Mouse (Mus musculus): ENCODE measurements around the gene Cnfn. TPM values are rescaled to one million over a fixed set of nuclear protein-coding genes. Genes with fewer than 3 reads are reported as not detected.

Gene Cnfn
- polyA plus RNA-seq, 1 experiment from 2014 or later, result not detected

DNA sequence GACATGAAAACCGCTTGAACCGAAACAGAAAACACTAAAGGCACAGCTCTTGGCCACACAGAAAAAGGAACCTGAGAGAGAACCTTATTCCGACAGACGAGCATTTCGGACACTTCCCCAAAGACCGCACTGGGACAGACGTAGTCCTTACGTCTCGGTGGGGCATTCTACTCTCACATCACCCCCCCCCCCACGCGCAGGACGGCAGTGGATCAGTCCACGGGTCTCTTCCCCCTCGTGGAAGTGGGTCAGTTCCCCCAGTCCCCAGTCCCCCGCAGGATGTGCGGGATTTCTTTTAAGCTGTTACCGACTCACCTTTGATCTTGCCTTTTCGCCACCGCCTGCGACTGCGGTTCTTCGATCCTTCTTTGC lies 25.6 kb upstream of the Cnfn start:
- peak overlapping the region; percentile 87 for H3K27ac ChIP-seq
- WGBS (ENCODE audit: missing documents), result under 1% methylated on average over 22 of the region's 22 CpGs

DNA sequence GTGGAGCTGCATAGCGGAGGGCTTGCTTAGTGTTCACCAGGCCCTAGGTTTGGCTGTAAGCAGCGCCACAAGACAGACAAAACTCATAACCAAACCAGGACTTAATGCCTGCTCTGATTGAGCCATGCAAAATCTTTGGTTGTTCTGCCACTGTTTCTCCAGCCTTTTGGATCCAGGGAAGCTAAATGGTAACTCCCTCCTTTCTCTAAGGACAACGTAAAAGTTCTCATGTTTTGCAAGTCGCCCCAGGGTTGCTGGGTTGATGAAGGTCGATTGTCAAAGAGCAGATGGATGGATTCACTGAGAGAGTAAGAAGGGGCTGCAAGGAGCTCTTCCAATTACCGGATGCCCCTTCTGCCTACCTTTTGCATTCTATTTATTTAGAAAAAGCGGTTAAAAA lies 25.2 kb upstream of the Cnfn start:
- Histone ChIP-seq H3K27ac (peak overlapping the region; percentile 87), H3K4me3 (ENCODE audit: inconsistent target) (peak overlapping the region; percentile 74), H3K79me2 (ENCODE audit: inconsistent target) (peaks cover 50% of the 10 kb centered on the region), H3K36me3 (ENCODE audit: inconsistent target) (no peaks in the 10 kb centered on the region)
- WGBS (ENCODE audit: missing documents), result 5% methylated on average over 6 of the region's 7 CpGs

More for the DNA sequence above, 25.6 kb upstream of the Cnfn start:
- no peaks in the 10 kb centered on the region for H3K36me3 ChIP-seq (ENCODE audit: inconsistent target)
- peak overlapping the region; percentile 74 for H3K4me3 ChIP-seq (ENCODE audit: inconsistent target)
- peaks cover 46% of the 10 kb centered on the region for H3K79me2 ChIP-seq (ENCODE audit: inconsistent target)

DNA sequence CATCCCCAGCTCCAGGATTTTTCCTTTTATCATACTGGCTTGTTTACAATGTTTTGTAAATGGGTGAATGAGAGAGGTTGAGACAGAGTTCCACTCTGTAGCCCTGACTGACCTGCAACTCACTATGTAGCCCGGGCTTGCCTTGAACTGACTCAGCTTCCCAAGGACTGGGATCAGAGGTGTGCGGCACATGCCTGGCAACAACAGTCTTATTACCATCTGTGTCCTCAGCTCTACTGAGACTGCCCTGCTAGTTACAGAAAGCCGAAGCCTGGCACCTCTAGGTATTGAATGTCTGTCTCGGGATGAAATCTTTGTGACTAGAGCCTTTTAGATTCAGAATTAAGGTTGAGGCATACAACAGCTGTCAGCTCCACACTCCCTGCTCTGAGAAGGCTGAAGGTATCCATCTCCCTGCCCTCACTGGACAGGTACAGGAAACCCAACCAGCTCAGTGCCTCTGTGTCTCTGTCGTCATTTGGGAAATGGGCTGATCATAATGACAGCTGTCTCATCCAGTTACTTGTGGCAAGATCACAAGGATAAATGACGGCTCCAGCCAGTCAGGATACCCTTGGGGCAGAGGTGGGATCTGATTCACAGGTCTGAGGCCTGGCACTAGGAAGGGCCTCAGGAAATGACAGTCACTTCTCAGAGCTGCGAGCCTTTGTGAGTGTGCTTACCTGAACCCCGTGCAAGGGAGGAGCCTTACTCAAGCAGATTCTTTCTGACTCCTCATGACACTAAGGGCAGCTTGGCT lies 24.1 kb upstream of the Cnfn start:
- Histone ChIP-seq H3K4me3 (ENCODE audit: inconsistent target) (no peak overlapping the region; the same call in 1 of the 2 replicates), H3K79me2 (ENCODE audit: inconsistent target) (peaks cover 61% of the 10 kb centered on the region), H3K36me3 (ENCODE audit: inconsistent target) (peaks cover 2% of the 10 kb centered on the region; the same call in 1 of the 2 replicates), H3K27ac (no peak overlapping the region)
- 75% methylated on average over 8 of the region's 8 CpGs for WGBS (ENCODE audit: missing documents)

DNA sequence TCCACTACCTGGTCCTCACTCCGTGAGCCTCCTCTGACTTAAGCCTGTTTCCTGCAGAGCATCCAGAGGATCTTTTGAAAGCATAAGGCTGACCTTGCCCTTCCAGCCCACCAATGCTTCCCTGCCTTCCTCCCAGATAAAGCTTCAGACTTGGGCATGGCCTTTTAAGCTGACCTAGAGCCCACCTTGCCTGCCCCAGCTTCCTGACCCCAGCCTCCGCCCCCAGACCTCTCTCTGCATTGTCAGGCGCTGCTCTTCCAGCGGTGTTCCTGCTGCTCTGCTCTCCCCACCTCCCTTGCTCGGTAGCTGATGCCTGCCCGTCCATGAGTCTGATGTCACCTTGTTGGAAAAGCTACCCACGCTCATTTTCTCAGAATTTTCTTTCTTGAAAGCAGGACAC lies 23.3 kb upstream of the Cnfn start:
- no peak overlapping the region for H3K4me3 ChIP-seq (ENCODE audit: inconsistent target)
- peaks cover 10% of the 10 kb centered on the region; the same call in 1 of the 2 replicates for H3K36me3 ChIP-seq (ENCODE audit: inconsistent target)
- 94% methylated on average over 7 of the region's 7 CpGs for WGBS (ENCODE audit: missing documents)
- peaks cover 65% of the 10 kb centered on the region for H3K79me2 ChIP-seq (ENCODE audit: inconsistent target)
- no peak overlapping the region for H3K27ac ChIP-seq

DNA sequence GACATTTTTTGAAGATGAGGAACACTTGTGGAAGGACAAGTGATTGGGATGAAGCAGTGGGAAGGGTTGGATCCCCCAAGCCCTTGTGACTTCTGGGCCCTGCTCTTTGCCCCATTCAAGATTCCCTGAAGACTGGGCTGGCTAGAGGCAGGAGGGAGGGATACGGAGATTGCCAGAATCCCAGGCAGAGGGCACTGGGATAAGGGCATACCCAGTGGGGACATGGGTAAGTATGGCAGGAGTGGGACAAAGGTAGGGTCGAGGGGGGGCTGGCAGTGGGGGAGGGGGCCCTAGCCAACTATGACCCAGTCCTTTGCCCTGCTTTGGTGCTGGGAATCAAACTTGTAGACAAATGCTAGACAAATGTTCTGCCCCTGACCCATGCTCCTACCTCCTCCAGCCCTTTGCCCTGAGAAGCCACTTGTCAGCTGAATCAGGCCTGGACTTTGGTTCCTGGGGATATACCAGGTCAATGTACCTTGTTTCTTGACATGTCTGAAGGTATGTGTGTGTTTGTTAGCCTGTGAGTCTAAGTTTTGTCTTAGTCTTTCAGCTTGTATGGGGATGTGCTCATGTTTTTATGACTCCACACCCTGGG lies 22.4 kb upstream of the Cnfn start:
- Histone ChIP-seq H3K4me3 (ENCODE audit: inconsistent target) (no peak overlapping the region), H3K27ac (no peak overlapping the region), H3K36me3 (ENCODE audit: inconsistent target) (peaks cover 12% of the 10 kb centered on the region; the same call in 1 of the 2 replicates), H3K79me2 (ENCODE audit: inconsistent target) (peaks cover 65% of the 10 kb centered on the region)
- 83% methylated on average over 2 of the region's 2 CpGs for WGBS (ENCODE audit: missing documents)

DNA sequence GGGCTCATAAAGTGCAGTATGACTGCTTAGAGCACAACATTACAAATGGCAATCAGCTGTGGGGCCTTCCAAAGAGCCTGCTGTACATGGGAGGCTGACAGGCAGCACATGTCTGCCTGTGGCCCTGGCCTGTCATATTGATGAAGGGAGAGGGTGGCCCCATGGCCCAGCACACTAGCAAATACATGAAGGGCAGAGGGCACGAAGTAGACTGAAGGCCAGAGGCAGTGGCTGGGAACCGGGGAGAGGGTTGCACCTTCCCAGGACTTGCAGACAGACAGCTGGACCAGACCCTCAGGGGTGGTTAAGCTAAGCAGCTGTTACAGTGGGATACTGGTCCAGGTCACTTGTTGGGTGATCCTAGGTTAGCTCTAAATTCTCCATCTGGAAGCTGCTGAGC lies 21.5 kb upstream of the Cnfn start:
- WGBS (ENCODE audit: missing documents), result 94% methylated on average over 2 of the region's 2 CpGs
- Histone ChIP-seq H3K27ac (no peak overlapping the region), H3K79me2 (ENCODE audit: inconsistent target) (peaks cover 65% of the 10 kb centered on the region), H3K4me3 (ENCODE audit: inconsistent target) (no peak overlapping the region), H3K36me3 (ENCODE audit: inconsistent target) (peaks cover 12% of the 10 kb centered on the region; the same call in 1 of the 2 replicates)

DNA sequence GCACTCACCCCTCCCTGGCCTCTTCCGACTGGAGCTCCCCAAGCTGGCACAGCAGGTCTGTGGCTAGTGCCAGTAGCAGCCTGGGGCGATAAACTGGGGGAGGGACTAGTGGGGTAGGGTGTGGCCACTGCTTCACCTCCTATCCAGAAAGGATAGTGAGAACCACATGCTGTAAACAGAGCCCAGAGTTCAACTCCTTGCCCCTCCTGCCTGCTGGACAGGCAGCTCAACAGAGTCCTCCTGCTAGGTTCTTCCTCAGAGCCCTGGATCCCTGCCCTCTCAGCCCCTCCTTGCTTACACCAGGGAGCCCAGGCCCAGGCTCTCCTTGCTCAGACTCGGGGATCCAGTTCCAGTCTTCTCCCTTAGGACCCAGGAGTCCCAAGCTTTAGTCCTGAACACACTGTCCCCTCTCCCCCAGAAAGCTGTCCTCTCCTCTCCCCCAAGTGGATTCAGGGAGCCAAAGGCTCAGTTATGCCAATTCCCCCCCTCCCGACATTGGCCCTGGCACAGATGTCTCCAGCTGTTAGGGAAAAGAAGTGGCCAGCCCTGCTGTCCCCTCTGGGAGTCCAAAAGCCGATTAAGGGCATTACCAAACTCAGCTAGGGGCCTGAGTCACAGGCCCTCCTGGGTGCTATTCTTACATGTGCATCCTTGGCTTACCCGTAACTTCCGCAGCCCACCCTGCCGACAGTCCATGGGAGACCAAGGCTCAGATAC lies 20.7 kb upstream of the Cnfn start:
- Histone ChIP-seq H3K4me3 (ENCODE audit: inconsistent target) (no peak overlapping the region), H3K79me2 (ENCODE audit: inconsistent target) (peaks cover 65% of the 10 kb centered on the region), H3K27ac (no peak overlapping the region), H3K36me3 (ENCODE audit: inconsistent target) (peaks cover 12% of the 10 kb centered on the region; the same call in 1 of the 2 replicates)
- WGBS (ENCODE audit: missing documents), result 88% methylated on average over 8 of the region's 8 CpGs

DNA sequence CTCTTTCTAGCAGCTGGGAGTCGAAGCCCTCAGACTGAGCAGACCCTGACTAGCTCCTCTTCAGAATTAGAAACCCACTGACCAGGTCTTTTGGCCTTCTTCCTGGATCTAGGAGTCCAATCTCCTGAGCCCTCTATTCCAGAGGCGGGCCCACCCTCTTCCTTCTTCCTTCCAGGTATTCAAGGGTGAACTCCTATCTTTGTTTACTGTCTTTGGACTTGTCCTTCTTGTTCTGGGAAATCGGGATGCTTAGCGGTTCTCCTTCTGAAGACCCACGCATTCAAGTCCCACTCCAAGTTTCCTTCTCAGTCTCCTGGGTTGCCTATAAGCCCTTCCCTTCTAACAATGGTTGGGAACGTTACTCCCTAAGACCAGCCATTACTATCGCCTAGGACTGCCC lies 19.4 kb upstream of the Cnfn start:
- 96% methylated on average over 7 of the region's 7 CpGs for WGBS (ENCODE audit: missing documents)

DNA sequence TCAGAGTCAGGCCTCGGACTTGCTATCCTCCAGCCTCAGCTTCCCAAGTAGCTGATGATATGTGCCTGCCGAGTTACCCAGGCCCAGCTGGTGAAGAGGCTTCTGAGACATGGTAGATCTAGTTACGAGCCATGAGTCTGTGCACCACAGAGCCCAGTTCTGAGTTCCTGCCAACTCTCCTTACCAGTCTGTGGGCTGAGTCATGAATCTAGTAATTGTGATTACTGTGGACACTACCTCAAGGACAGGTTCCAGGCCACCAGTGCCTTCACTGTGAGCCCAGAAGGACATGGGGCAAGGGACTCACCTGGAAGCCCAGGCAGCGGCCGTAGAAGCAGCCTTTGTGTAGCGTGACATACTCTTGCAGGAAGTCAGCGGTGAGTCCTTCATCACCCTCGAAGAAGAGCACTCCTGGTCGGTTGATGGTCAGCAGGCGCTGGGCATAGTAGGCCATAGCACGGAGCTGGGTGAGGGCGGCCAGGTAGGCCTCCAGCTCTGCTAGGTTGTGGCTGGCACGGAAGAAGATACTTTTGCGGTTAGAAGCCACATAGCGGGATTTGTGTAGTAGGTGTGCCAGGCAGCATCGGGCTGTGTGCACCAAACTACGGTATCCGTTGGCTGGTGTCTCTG lies 18.4 kb upstream of the Cnfn start:
- peaks cover 30% of the 10 kb centered on the region for H3K36me3 ChIP-seq (ENCODE audit: inconsistent target)
- H3K79me2 ChIP-seq (ENCODE audit: inconsistent target), result peaks cover 46% of the 10 kb centered on the region
- no peak overlapping the region for H3K27ac ChIP-seq
- H3K4me3 ChIP-seq (ENCODE audit: inconsistent target), result no peak overlapping the region
- WGBS (ENCODE audit: missing documents), result 98% methylated on average over 17 of the region's 18 CpGs

More for the DNA sequence above, 19.4 kb upstream of the Cnfn start:
- H3K27ac ChIP-seq, result no peak overlapping the region
- no peak overlapping the region for H3K4me3 ChIP-seq (ENCODE audit: inconsistent target)
- H3K36me3 ChIP-seq (ENCODE audit: inconsistent target), result peaks cover 20% of the 10 kb centered on the region; the same call in 1 of the 2 replicates
- H3K79me2 ChIP-seq (ENCODE audit: inconsistent target), result peaks cover 56% of the 10 kb centered on the region

DNA sequence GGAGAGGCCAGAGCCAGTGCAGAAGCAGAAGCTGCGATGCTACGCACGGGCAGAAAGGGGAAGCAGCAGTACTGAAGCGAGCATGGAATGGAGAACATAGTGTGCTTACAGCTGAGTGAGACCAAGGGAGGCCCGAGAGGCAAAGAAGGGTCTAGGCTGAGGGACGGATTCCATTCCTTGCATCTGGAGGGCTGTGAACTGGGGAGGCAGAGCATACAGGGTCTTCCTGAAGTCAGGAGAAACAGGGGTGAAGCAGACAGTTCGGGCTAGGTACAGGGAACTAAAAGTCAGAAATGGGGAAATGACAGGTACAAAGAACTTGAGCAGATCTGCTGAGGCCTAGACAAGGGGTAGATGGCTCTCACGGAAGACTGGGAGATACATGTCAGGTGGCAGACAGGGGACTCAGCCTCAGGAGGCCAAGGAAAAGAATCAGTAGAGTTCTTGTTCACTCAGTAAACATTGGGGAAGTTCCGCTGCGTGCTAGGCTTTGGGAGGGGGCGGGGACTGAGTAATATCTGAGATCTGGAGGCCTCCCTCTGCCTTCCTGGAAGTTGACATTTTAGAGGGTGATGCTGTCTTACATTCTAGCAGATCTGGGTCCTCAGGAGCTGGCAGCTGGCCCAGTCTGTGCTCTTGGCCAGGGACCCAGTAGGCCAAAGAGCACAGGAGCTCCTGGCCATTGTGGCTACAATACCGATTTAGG lies 16.5 kb upstream of the Cnfn start:
- H3K4me3 ChIP-seq (ENCODE audit: inconsistent target), result no peak overlapping the region
- H3K27ac ChIP-seq, result peak overlapping the region; percentile 65
- WGBS (ENCODE audit: missing documents), result 4% methylated on average over 12 of the region's 12 CpGs
- H3K79me2 ChIP-seq (ENCODE audit: inconsistent target), result peaks cover 27% of the 10 kb centered on the region; the same call in 1 of the 2 replicates
- peaks cover 48% of the 10 kb centered on the region for H3K36me3 ChIP-seq (ENCODE audit: inconsistent target)

DNA sequence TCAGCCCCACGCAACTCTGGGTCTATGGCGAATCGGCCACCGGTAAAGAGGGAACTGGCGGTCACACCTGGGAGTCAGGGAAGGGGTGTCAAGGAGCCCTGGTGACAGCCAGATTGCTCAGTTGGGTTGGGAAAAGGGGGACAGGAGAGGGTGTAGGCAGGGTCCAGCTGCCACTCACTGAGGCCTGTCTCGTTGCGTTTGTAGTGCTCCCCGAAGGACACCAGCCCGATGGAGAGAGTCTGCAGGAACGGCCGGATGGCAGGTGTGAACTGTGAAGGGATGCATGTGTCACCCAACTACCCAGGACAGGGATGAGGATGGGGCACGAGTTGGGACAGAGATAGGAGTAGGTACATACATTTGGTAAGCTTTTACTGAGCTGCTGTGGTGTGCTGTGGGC lies 15.7 kb upstream of the Cnfn start:
- peaks cover 55% of the 10 kb centered on the region for H3K36me3 ChIP-seq (ENCODE audit: inconsistent target)
- no peak overlapping the region for H3K4me3 ChIP-seq (ENCODE audit: inconsistent target)
- peaks cover 19% of the 10 kb centered on the region; the same call in 1 of the 2 replicates for H3K79me2 ChIP-seq (ENCODE audit: inconsistent target)
- 65% methylated on average over 12 of the region's 12 CpGs for WGBS (ENCODE audit: missing documents)
- H3K27ac ChIP-seq, result no peak overlapping the region

DNA sequence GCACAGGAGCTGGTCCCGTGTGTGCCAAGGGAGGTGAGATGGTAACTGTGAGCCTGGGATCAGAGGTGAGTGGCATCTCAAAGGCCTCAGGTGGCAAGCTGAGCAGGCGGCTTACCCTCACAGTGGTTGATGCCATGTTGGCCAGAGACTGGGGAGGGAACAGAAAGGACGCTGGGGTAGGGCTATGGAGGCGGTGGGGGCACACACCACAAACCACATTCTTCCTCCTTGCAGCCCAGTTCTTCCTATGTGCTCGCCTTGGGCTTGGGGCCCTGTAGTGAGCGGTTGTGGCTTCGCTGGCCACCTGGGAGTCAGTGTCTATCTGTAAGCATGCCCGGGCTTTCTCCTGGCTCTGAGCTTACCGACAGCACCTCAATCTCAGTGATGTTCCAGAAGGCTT lies 15.3 kb upstream of the Cnfn start:
- H3K27ac ChIP-seq, result no peak overlapping the region
- H3K36me3 ChIP-seq (ENCODE audit: inconsistent target), result peaks cover 56% of the 10 kb centered on the region
- H3K79me2 ChIP-seq (ENCODE audit: inconsistent target), result peaks cover 15% of the 10 kb centered on the region; the same call in 1 of the 2 replicates
- 20% methylated on average over 9 of the region's 9 CpGs for WGBS (ENCODE audit: missing documents)
- H3K4me3 ChIP-seq (ENCODE audit: inconsistent target), result no peak overlapping the region

DNA sequence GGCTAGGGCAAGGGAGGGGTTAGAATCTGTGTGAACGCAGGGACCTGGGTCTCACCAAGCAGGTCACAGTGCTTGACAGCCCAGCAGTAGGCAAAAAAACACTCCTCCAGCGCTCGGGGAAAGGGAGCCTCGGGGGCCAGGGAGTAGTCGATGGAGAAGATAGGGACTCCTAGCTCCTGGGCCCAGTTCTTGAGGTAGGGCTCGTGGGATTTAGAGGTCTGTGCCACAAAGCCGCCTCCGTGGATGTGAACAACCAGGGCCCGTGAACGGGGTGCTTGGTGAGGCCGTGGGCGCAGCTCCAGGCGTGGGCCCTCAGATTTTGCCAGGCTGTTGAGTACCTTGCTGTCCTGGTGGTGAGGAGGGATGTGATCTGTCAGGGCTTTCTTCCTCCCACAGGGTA lies 14.8 kb upstream of the Cnfn start:
- H3K79me2 ChIP-seq (ENCODE audit: inconsistent target), result peaks cover 10% of the 10 kb centered on the region; the same call in 1 of the 2 replicates
- peaks cover 56% of the 10 kb centered on the region for H3K36me3 ChIP-seq (ENCODE audit: inconsistent target)
- no peak overlapping the region for H3K4me3 ChIP-seq (ENCODE audit: inconsistent target)
- H3K27ac ChIP-seq, result no peak overlapping the region
- 91% methylated on average over 13 of the region's 13 CpGs for WGBS (ENCODE audit: missing documents)

DNA sequence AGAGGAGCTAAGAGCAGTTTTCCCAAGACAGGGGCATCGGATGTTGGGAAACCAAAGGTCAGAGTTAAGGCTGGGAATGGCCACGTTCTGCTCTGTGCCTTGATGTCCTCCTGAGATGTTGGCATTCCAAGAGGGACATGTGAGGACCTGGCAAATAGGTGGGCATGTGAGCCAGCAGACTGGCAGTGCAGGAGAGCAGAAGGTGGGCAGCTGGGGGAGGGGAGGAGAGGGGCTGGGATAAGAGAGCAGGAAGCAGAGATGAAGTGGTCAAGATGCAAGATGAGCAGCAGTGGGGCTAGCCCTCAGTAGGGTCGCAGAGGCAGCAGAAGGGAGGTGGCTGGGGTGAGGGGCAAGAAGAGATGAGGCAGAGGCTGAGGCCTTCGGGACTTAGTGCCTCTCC lies 14.4 kb upstream of the Cnfn start:
- peaks cover 56% of the 10 kb centered on the region for H3K36me3 ChIP-seq (ENCODE audit: inconsistent target)
- peaks cover 6% of the 10 kb centered on the region; the same call in 1 of the 2 replicates for H3K79me2 ChIP-seq (ENCODE audit: inconsistent target)
- H3K4me3 ChIP-seq (ENCODE audit: inconsistent target), result no peak overlapping the region
- 91% methylated on average over 4 of the region's 4 CpGs for WGBS (ENCODE audit: missing documents)
- no peak overlapping the region for H3K27ac ChIP-seq

Data from macrophage (primary cell).